In genomic region chr9:29769361-29769760, GRCm38 (mm10) we compare ENCODE assay signal across 20 mouse cellular contexts.
"Had no signal": no experiment of that assay in that cellular context is flagged by ENCODE, and none has a peak within 500 bp of the region (broad histone marks: within the 10 kb centered on the region; RNA-seq: fewer than 3 reads in every experiment).

No protein-coding gene starts in this region.

- H3K4me3 ChIP-seq: left cerebral cortex, adult 2 months; liver, embryonic 12.5 days; liver, embryonic 15.5 days; lung, embryonic 15.5 days; megakaryocyte, embryonic 14.5 days; midbrain, embryonic 10.5 days; midbrain, embryonic 13.5 days; myocyte; neural tube, embryonic 13.5 days; stomach, embryonic 15.5 days had no signal

- H3K27ac ChIP-seq: left cerebral cortex, adult 2 months; liver, embryonic 12.5 days; liver, embryonic 15.5 days; lung, embryonic 15.5 days; midbrain, embryonic 10.5 days; midbrain, embryonic 13.5 days; neural tube, embryonic 13.5 days; stomach, embryonic 15.5 days had no signal

- DNase-seq: kidney, adult 9 months; layer of hippocampus, postnatal 36 days; lung, adult 18-20 months; lung, postnatal 10 days; lung, postnatal 36 days; retina, postnatal 1 day; right cerebral cortex, postnatal 25 days; thymus, adult 2 months; thymus, postnatal 14 days; thymus, postnatal 4 days had no signal

- H3K4me1 ChIP-seq: liver, embryonic 12.5 days; liver, embryonic 15.5 days; megakaryocyte, embryonic 14.5 days; stomach, embryonic 15.5 days had no signal

- H3K27me3 ChIP-seq: liver, embryonic 12.5 days; liver, embryonic 15.5 days; lung, embryonic 15.5 days; megakaryocyte, embryonic 14.5 days; midbrain, embryonic 13.5 days; neural tube, embryonic 13.5 days; stomach, embryonic 15.5 days had no signal

- H3K36me3 ChIP-seq: liver, embryonic 12.5 days; liver, embryonic 15.5 days; lung, embryonic 15.5 days; midbrain, embryonic 10.5 days; midbrain, embryonic 13.5 days; neural tube, embryonic 13.5 days; stomach, embryonic 15.5 days had no signal
